Comparison of ENCODE assay signal across 8 mouse cellular contexts in the genomic region with DNA sequence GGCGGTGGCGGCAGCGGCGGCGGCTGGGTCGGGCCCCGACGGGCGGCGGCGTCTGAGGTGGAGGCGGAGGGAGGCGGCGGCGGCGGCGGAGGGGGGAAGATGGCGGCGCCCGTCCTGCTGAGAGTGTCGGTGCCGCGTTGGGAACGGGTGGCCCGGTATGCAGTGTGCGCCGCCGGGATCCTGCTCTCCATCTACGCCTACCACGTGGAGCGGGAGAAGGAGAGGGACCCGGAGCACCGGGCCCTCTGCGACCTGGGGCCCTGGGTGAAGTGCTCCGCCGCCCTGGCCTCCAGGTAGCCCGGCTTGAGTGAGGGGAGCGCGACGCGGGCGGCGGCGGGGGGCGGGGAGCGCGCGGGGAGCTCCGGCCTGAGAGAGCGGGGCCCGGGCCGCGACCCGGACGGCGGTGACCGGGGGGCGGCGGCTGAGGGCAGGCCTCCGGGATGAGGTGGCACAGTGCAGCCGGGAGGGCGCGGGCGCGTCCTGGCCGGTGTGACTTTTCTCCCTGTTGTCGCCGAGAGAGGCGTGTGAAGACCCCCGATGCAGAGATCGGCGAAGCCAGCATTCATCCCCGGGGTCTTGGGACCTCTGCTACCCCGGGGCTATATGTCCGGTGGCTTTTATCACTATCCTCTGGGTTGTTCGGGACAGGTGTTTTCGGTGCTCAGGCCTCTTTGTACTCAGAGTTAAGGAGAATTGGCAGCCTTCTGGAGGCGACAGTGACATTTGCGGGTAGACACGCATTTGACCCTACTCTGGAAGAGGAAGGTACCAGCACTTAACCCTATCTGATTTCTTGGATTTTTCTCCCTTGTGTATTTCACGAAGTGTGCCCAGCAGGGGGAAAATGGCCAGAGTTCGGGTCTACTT. TPM values are rescaled to one million over a fixed set of nuclear protein-coding genes. Genes with fewer than 3 reads are reported as not detected.
DNase-seq lines count a peak whose midpoint lies in the region; ATAC-seq and TF ChIP-seq lines count a peak whose summit lies in the region.
"Not testable (repeated sequence)": the region's sequence is repeated elsewhere in the genome, so short reads cannot be mapped to it uniquely, and the experiment has no call there.

No protein-coding gene starts in this region.

- under 1% methylated on average over 50 of the region's 82 CpGs for WGBS in heart, embryonic 13.5 days
- WGBS in kidney, embryonic 15.5 days = under 1% methylated on average over 49 of the region's 82 CpGs
- WGBS in liver, adult 2 months = under 1% methylated on average over 50 of the region's 82 CpGs
- under 1% methylated on average over 30 of the region's 82 CpGs for WGBS in midbrain, postnatal 0 days

- not testable (repeated sequence) for TF ChIP-seq CTCF in brain, embryonic 14.5 days (IDR thresholded peaks at IDR 0.05; ENCODE audit: borderline replicate concordance, extremely low read depth, insufficient read depth, insufficient read length); liver, adult 2 months (IDR thresholded peaks at IDR 0.05; ENCODE audit: low read depth, low read length)
- TF ChIP-seq CTCF in midbrain, postnatal 0 days (IDR thresholded peaks at IDR 0.05) = peak; percentile 25; the same call in 1 of the 2 replicates

- H3K4me1 ChIP-seq in heart, embryonic 13.5 days = peaks cover 13% of the 10 kb centered on the region
- H3K4me1 ChIP-seq in kidney, embryonic 15.5 days = peaks cover 16% of the 10 kb centered on the region
- not testable (repeated sequence) for H3K4me1 ChIP-seq in liver, adult 2 months (ENCODE audit: control insufficient read depth, insufficient read depth, low read length); midbrain, postnatal 0 days (ENCODE audit: insufficient read depth, low read length)

- peaks cover 11% of the 10 kb centered on the region; the same call in 1 of the 2 replicates for H3K79me2 ChIP-seq in liver, adult 2 months (ENCODE audit: control insufficient read depth, insufficient read depth, low read length)

- peak overlapping the region; percentile 80 for H3K27ac ChIP-seq in heart, embryonic 13.5 days (replicated peaks)
- peak overlapping the region; percentile 75 for H3K27ac ChIP-seq in kidney, embryonic 15.5 days
- peak overlapping the region; percentile 95 for H3K27ac ChIP-seq in liver, adult 2 months (replicated peaks; ENCODE audit: insufficient read depth, low read depth, low read length)
- H3K27ac ChIP-seq in midbrain, postnatal 0 days (ENCODE audit: low read depth, low read length) = peak overlapping the region; percentile 59; the same call in 1 of the 2 replicates

- peak; percentile 12 for ATAC-seq in erythroid progenitor cell, adult 5-6 weeks (replicated peaks; ENCODE audit: low FRiP score, poor library complexity, severe bottlenecking)
- ATAC-seq in heart, embryonic 13.5 days (ENCODE audit: extremely low read depth, insufficient number of reproducible peaks, low FRiP score, low TSS enrichment) = peak; percentile 9; the same call in 1 of the 2 replicates
- peak; percentile 50 for ATAC-seq in kidney, embryonic 15.5 days (replicated peaks; ENCODE audit: low FRiP score)
- peak; percentile 47 for ATAC-seq in midbrain, postnatal 0 days (ENCODE audit: low FRiP score)

- H3K36me3 ChIP-seq in heart, embryonic 13.5 days = peaks cover 11% of the 10 kb centered on the region
- H3K36me3 ChIP-seq in kidney, embryonic 15.5 days; liver, adult 2 months (ENCODE audit: control insufficient read depth, insufficient read depth, low read length); midbrain, postnatal 0 days (ENCODE audit: insufficient read depth, low read length): not testable (repeated sequence)

- H3K27me3 ChIP-seq in heart, embryonic 13.5 days (replicated peaks); kidney, embryonic 15.5 days; liver, adult 2 months (ENCODE audit: control insufficient read depth, insufficient read depth, low read length); midbrain, postnatal 0 days (ENCODE audit: insufficient read depth, low read length): not testable (repeated sequence)

- H3K9ac ChIP-seq in heart, embryonic 13.5 days = peak overlapping the region; percentile 94
- peak overlapping the region; percentile 85 for H3K9ac ChIP-seq in kidney, embryonic 15.5 days
- peak overlapping the region; percentile 98 for H3K9ac ChIP-seq in liver, adult 2 months (ENCODE audit: low read depth, low read length)
- H3K9ac ChIP-seq in midbrain, postnatal 0 days (replicated peaks; ENCODE audit: low read length, poor library complexity, severe bottlenecking) = peak overlapping the region; percentile 87

- H3K4me2 ChIP-seq in heart, embryonic 13.5 days = peak overlapping the region; percentile 86
- H3K4me2 ChIP-seq in kidney, embryonic 15.5 days = peak overlapping the region; percentile 74
- peak overlapping the region; percentile 65 for H3K4me2 ChIP-seq in midbrain, postnatal 0 days (ENCODE audit: low read depth, low read length, poor library complexity, severe bottlenecking)

- DNase-seq in CD4-positive, CD25-positive, alpha-beta regulatory T cell, adult 2 months (ENCODE audit: low read depth, low spot score) = peak; percentile 56
- DNase-seq in brain, embryonic 14.5 days (ENCODE audit: low read depth) = peak; percentile 26
- DNase-seq in liver, adult 2 months (ENCODE audit: extremely low read depth, low read depth, low spot score) = peak; percentile 49
- DNase-seq in midbrain, postnatal 0 days (ENCODE audit: low spot score) = peak; percentile 4
- peak; percentile 13 to 40 for DNase-seq in spleen, postnatal 36 days (ENCODE audit: low spot score in 2 of 2)

- peak overlapping the region; percentile 91 for H3K4me3 ChIP-seq in heart, embryonic 13.5 days
- peak overlapping the region; percentile 93 for H3K4me3 ChIP-seq in kidney, embryonic 15.5 days (replicated peaks)
- H3K4me3 ChIP-seq in liver, adult 2 months (ENCODE audit: insufficient read depth, low read depth, low read length) = peak overlapping the region; percentile 99
- H3K4me3 ChIP-seq in midbrain, postnatal 0 days (ENCODE audit: low read depth, low read length) = peak overlapping the region; percentile 78

- TF ChIP-seq POLR2A in brain, embryonic 14.5 days (IDR thresholded peaks at IDR 0.05; ENCODE audit: borderline replicate concordance, extremely low read depth, insufficient read depth, insufficient read length, poor library complexity, severe bottlenecking); liver, adult 2 months (IDR thresholded peaks at IDR 0.05; ENCODE audit: extremely low read depth, insufficient read depth, low read length): not testable (repeated sequence)

- not testable (repeated sequence) for H3K9me3 ChIP-seq in heart, embryonic 13.5 days; kidney, embryonic 15.5 days (replicated peaks); midbrain, postnatal 0 days (ENCODE audit: low read length)

RNA-seq across cellular contexts. Expression of gene Vkorc1l1, which starts 0.5 kb away (rescaled TPM):
- 40.5 and 51.2 TPM in 2 replicates for polyA plus RNA-seq in brain, embryonic 14.5 days (2012; rRNA removed)
- 54.4 and 69.6 TPM in 2 replicates for total RNA-seq in erythroid progenitor cell, adult 5-6 weeks (2015; ENCODE audit: low replicate concordance)
- total RNA-seq in erythroid progenitor cell, adult 5-6 weeks (2017; ENCODE audit: low replicate concordance) = 37.9 and 60.2 TPM in 2 replicates
- 13.7 and 14.3 TPM in 2 replicates for polyA plus RNA-seq in heart, embryonic 13.5 days (2015; fragmentation: Nextera tagmentation; extraction: Ambion mirVana)
- polyA plus RNA-seq in kidney, embryonic 15.5 days (2015; fragmentation: Nextera tagmentation; extraction: Ambion mirVana) = 26.3 and 30.2 TPM in 2 replicates
- total RNA-seq in liver, adult 2 months (2014; rRNA removed) = 20.3 and 24.3 TPM in 2 replicates
- 14.4 and 14.6 TPM in 2 replicates for polyA plus RNA-seq in liver, adult 2 months (2012; rRNA removed)
- total RNA-seq in midbrain, postnatal 0 days (2014; rRNA removed) = 78.5 and 87.1 TPM in 2 replicates
- polyA plus RNA-seq in midbrain, postnatal 0 days (2015; fragmentation: Nextera tagmentation; extraction: Ambion mirVana) = 21.0 and 22.8 TPM in 2 replicates

RNA-seq across cellular contexts. Expression of gene Nupr1l, which starts 34.0 kb away (rescaled TPM):
- polyA plus RNA-seq in brain, embryonic 14.5 days (2012; rRNA removed) = 4.5 and 9.0 TPM in 2 replicates
- total RNA-seq in erythroid progenitor cell, adult 5-6 weeks (2015; ENCODE audit: low replicate concordance) = not detected in 2 replicates
- 0.64 TPM in 1 of 2 replicates, not detected in the other for total RNA-seq in erythroid progenitor cell, adult 5-6 weeks (2017; ENCODE audit: low replicate concordance)
- polyA plus RNA-seq in heart, embryonic 13.5 days (2015; fragmentation: Nextera tagmentation; extraction: Ambion mirVana) = 1.6 and 1.7 TPM in 2 replicates
- 3.6 and 4.2 TPM in 2 replicates for polyA plus RNA-seq in kidney, embryonic 15.5 days (2015; fragmentation: Nextera tagmentation; extraction: Ambion mirVana)
- total RNA-seq in liver, adult 2 months (2014; rRNA removed) = 0.54 and 2.2 TPM in 2 replicates
- 1.2 and 2.2 TPM in 2 replicates for polyA plus RNA-seq in liver, adult 2 months (2012; rRNA removed)
- 1.1 and 1.9 TPM in 2 replicates for total RNA-seq in midbrain, postnatal 0 days (2014; rRNA removed)
- 5.2 and 5.8 TPM in 2 replicates for polyA plus RNA-seq in midbrain, postnatal 0 days (2015; fragmentation: Nextera tagmentation; extraction: Ambion mirVana)

RNA-seq across cellular contexts. Expression of gene Phkg1, which starts 44.0 kb away (rescaled TPM):
- 0.14 and 0.24 TPM in 2 replicates for polyA plus RNA-seq in brain, embryonic 14.5 days (2012; rRNA removed)
- not detected in 2 replicates for total RNA-seq in erythroid progenitor cell, adult 5-6 weeks (2015; ENCODE audit: low replicate concordance)
- 0.61 TPM in 1 of 2 replicates, not detected in the other for total RNA-seq in erythroid progenitor cell, adult 5-6 weeks (2017; ENCODE audit: low replicate concordance)
- polyA plus RNA-seq in heart, embryonic 13.5 days (2015; fragmentation: Nextera tagmentation; extraction: Ambion mirVana) = 0.76 and 1.4 TPM in 2 replicates
- polyA plus RNA-seq in kidney, embryonic 15.5 days (2015; fragmentation: Nextera tagmentation; extraction: Ambion mirVana) = 0.27 and 0.31 TPM in 2 replicates
- 0.13 and 0.28 TPM in 2 replicates for total RNA-seq in liver, adult 2 months (2014; rRNA removed)
- 0.07 and 0.15 TPM in 2 replicates for polyA plus RNA-seq in liver, adult 2 months (2012; rRNA removed)
- 0.66 and 3.0 TPM in 2 replicates for total RNA-seq in midbrain, postnatal 0 days (2014; rRNA removed)
- 1.5 TPM in 2 replicates for polyA plus RNA-seq in midbrain, postnatal 0 days (2015; fragmentation: Nextera tagmentation; extraction: Ambion mirVana)

RNA-seq across cellular contexts. Expression of gene Zbed5, which starts 46.8 kb away (rescaled TPM):
- polyA plus RNA-seq in brain, embryonic 14.5 days (2012; rRNA removed) = 13.9 and 14.8 TPM in 2 replicates
- total RNA-seq in erythroid progenitor cell, adult 5-6 weeks (2015; ENCODE audit: low replicate concordance) = 3.4 TPM in 1 of 2 replicates, not detected in the other
- total RNA-seq in erythroid progenitor cell, adult 5-6 weeks (2017; ENCODE audit: low replicate concordance) = 0.51 TPM in 1 of 2 replicates, not detected in the other
- polyA plus RNA-seq in heart, embryonic 13.5 days (2015; fragmentation: Nextera tagmentation; extraction: Ambion mirVana) = 3.3 and 3.9 TPM in 2 replicates
- polyA plus RNA-seq in kidney, embryonic 15.5 days (2015; fragmentation: Nextera tagmentation; extraction: Ambion mirVana) = 6.4 and 7.1 TPM in 2 replicates
- 5.1 and 5.8 TPM in 2 replicates for total RNA-seq in liver, adult 2 months (2014; rRNA removed)
- 0.62 TPM in 2 replicates for polyA plus RNA-seq in liver, adult 2 months (2012; rRNA removed)
- 15.1 TPM in 2 replicates for total RNA-seq in midbrain, postnatal 0 days (2014; rRNA removed)
- 10.7 and 10.9 TPM in 2 replicates for polyA plus RNA-seq in midbrain, postnatal 0 days (2015; fragmentation: Nextera tagmentation; extraction: Ambion mirVana)

RNA-seq across cellular contexts. Expression of gene Chchd2, which starts 55.0 kb away (rescaled TPM):
- polyA plus RNA-seq in brain, embryonic 14.5 days (2012; rRNA removed) = 761 and 1,401 TPM in 2 replicates
- 111 and 174 TPM in 2 replicates for total RNA-seq in erythroid progenitor cell, adult 5-6 weeks (2015; ENCODE audit: low replicate concordance)
- 57.6 and 102 TPM in 2 replicates for total RNA-seq in erythroid progenitor cell, adult 5-6 weeks (2017; ENCODE audit: low replicate concordance)
- polyA plus RNA-seq in heart, embryonic 13.5 days (2015; fragmentation: Nextera tagmentation; extraction: Ambion mirVana) = 837 and 1,007 TPM in 2 replicates
- polyA plus RNA-seq in kidney, embryonic 15.5 days (2015; fragmentation: Nextera tagmentation; extraction: Ambion mirVana) = 984 and 1,043 TPM in 2 replicates
- total RNA-seq in liver, adult 2 months (2014; rRNA removed) = 1,393 and 1,612 TPM in 2 replicates
- polyA plus RNA-seq in liver, adult 2 months (2012; rRNA removed) = 1,062 and 1,287 TPM in 2 replicates
- total RNA-seq in midbrain, postnatal 0 days (2014; rRNA removed) = 742 and 901 TPM in 2 replicates
- 693 and 752 TPM in 2 replicates for polyA plus RNA-seq in midbrain, postnatal 0 days (2015; fragmentation: Nextera tagmentation; extraction: Ambion mirVana)

Comparison
In these comparisons a context has a peak if more than half of its experiments do, and no peak if none do; other contexts are left out.
1. Peak in every context shown above with its lines: DNase-seq, ATAC-seq, H3K4me3 ChIP-seq and H3K27ac ChIP-seq.
2. DNase-seq: peak in every context shown above with its lines; median percentile 56 in CD4-positive, CD25-positive, alpha-beta regulatory T cell, adult 2 months; 49 in liver, adult 2 months; 26 in spleen, postnatal 36 days; 26 in brain, embryonic 14.5 days; 4 in midbrain, postnatal 0 days.